Mouse (Mus musculus): ENCODE measurements around the gene Pald1.

DNA sequence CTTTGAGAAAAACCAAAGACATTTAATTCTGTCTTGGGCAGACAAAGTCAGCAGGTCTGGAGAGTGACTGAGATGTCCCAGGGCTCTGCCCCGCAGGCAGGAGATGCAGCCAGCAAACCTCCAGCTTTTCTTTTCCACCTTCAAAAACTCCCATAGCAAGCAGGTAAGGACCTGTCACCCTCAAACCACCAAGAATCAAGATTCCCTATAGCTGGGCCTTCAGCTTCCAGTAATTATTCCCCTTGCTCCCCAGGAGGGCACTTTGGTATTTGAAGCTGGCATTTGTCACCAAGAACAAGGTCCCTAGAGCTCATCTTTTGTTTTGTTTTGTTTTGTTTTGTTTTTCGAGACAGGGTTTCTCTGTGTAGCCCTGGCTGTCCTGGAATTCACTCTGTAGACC is 33.7 kb upstream of the Pald1 start:
- TF ChIP-seq CTCF (IDR thresholded peaks at IDR 0.05 in 2 of 3, conservative IDR thresholded peaks at IDR 0.05 in 1 of 3; ENCODE audit: control insufficient read depth in 1 of 3, insufficient read depth in 1 of 3, low read depth in 2 of 3, low read length in 3 of 3, poor library complexity in 1 of 3, severe bottlenecking in 1 of 3) (no peak), EP300 (IDR thresholded peaks at IDR 0.05; ENCODE audit: low read depth in 1 of 2, low read length in 2 of 2) (no peak), SMC3 (IDR thresholded peaks at IDR 0.05; ENCODE audit: low read depth, low read length) (no peak), RAD21 (IDR thresholded peaks at IDR 0.05; ENCODE audit: low read depth, low read length) (no peak)

Data from MEL (cell line).